Mouse (Mus musculus) embryonic fibroblast, embryonic 13.5 days (primary cell): ENCODE data around the gene 2700097O09Rik.

Experiments
- CTCF ChIP-seq: IDR thresholded peaks from 2 replicates; pipeline ENCODE4 v1.5.1; 2011; ENCODE audit warnings: mild to moderate bottlenecking, control low read depth, low read length, moderate library complexity, borderline replicate concordance; ENCODE audit not compliant: insufficient read depth
- POLR2A ChIP-seq: IDR thresholded peaks from 2 replicates; pipeline ENCODE4 v1.6.1; 2011; ENCODE audit warnings: low read depth, mild to moderate bottlenecking, control low read depth, low read length, moderate library complexity

- no peak for TF ChIP-seq CTCF
- TF ChIP-seq POLR2A, result no peak
These were observed 4.6 kb downstream of the 2700097O09Rik start for GRCm38 (mm10) chr12:55075296-55075695.
